Mouse (Mus musculus): ENCODE measurements around the gene Zcchc2.

- TF ChIP-seq HCFC1 (IDR thresholded peaks at IDR 0.05; ENCODE audit: low read depth, low read length) (no peak), CHD2 (IDR thresholded peaks at IDR 0.05; ENCODE audit: low read length) (no peak), POLR2A (IDR thresholded peaks at IDR 0.05; ENCODE audit: low read depth, low read length) (no peak), POLR2AphosphoS2 (IDR thresholded peaks at IDR 0.05; ENCODE audit: low read depth, low read length) (no peak), UBTF (IDR thresholded peaks at IDR 0.05; ENCODE audit: low read depth, low read length) (no peak), MAZ (IDR thresholded peaks at IDR 0.05; ENCODE audit: low read depth, low read length) (no peak), E2F4 (IDR thresholded peaks at IDR 0.05; ENCODE audit: insufficient replicate concordance, low read depth, low read length) (no peak)
Observed at GRCm38 (mm10) chr1:106062891-106063590, 72.8 kb downstream of the Zcchc2 start.

All from CH12.LX (cell line).